Mouse (Mus musculus): Measurements from ENCODE around the gene Ccdc162. TPM values are rescaled to one million over a fixed set of nuclear protein-coding genes. Genes with fewer than 3 reads are reported as not detected.

Gene Ccdc162
- total RNA-seq, 1 experiment from 2014 or later = 0.39 TPM

- no peak for DNase-seq
Measured at GRCm38 (mm10) chr10:41537226-41537982, 179.0 kb downstream of the Ccdc162 start.

GRCm38 (mm10) chr10:41536714-41537113, 179.7 kb downstream of the Ccdc162 start:
- DNase-seq = no peak

- no peak for DNase-seq
Measured at GRCm38 (mm10) chr10:41535991-41536390, 180.4 kb downstream of the Ccdc162 start.

GRCm38 (mm10) chr10:41529972-41530371, 186.5 kb downstream of the Ccdc162 start:
- no peak for DNase-seq

GRCm38 (mm10) chr10:41525696-41526095, 190.7 kb downstream of the Ccdc162 start:
- DNase-seq = no peak

- DNase-seq = no peak
Measured at GRCm38 (mm10) chr10:41523386-41523785, 193.0 kb downstream of the Ccdc162 start.

- DNase-seq = no peak
Measured at GRCm38 (mm10) chr10:41520410-41520673, 196.1 kb downstream of the Ccdc162 start.

- peak; percentile 62 for DNase-seq
Measured at GRCm38 (mm10) chr10:41519640-41520409, 196.6 kb downstream of the Ccdc162 start.

- DNase-seq = peak; percentile 93
Measured at GRCm38 (mm10) chr10:41518981-41519618, 197.3 kb downstream of the Ccdc162 start, which contains the start of gene Cd164. Gene Cd164, plus strand, starts transcription at chr10:41519414.

- DNase-seq = peak; percentile 67
Measured at GRCm38 (mm10) chr10:41518508-41518980, 197.9 kb downstream of the Ccdc162 start.

- no peak for DNase-seq
Measured at GRCm38 (mm10) chr10:41514921-41515320, 201.5 kb downstream of the Ccdc162 start.

- no peak for DNase-seq
Measured at GRCm38 (mm10) chr10:41514301-41514700, 202.1 kb downstream of the Ccdc162 start.

GRCm38 (mm10) chr10:41509160-41509559, 207.3 kb downstream of the Ccdc162 start:
- DNase-seq = no peak

- peak; percentile 41 for DNase-seq
Measured at GRCm38 (mm10) chr10:41505446-41505845, 211.0 kb downstream of the Ccdc162 start.

GRCm38 (mm10) chr10:41504996-41505395, 211.4 kb downstream of the Ccdc162 start:
- DNase-seq = no peak

- DNase-seq = peak; percentile 39
Measured at GRCm38 (mm10) chr10:41500941-41501340, 215.5 kb downstream of the Ccdc162 start.

GRCm38 (mm10) chr10:41491111-41491510, 225.3 kb downstream of the Ccdc162 start:
- DNase-seq = no peak

- no peak for DNase-seq
Measured at GRCm38 (mm10) chr10:41490518-41490873, 225.9 kb downstream of the Ccdc162 start.

GRCm38 (mm10) chr10:41489708-41490517, 226.5 kb downstream of the Ccdc162 start, which contains the start of the genes Smpd2 and Ppil6:
Gene Smpd2, minus strand, starts transcription at chr10:41490369.
Gene Ppil6, plus strand, starts transcription at chr10:41490439.
- peak; percentile 95 for DNase-seq

GRCm38 (mm10) chr10:41489294-41489693, 227.1 kb downstream of the Ccdc162 start:
- no peak for DNase-seq

GRCm38 (mm10) chr10:41488877-41489276, 227.6 kb downstream of the Ccdc162 start:
- DNase-seq = no peak

All from adrenal gland, postnatal 25 days (tissue).